Mouse (Mus musculus) brown adipose tissue, adult 24 weeks (tissue): ENCODE measurements around the gene Psmb9. TPM values are rescaled to one million over a fixed set of nuclear protein-coding genes. Genes with fewer than 3 reads are reported as not detected.
"Not testable (repeated sequence)": the region's sequence is repeated elsewhere in the genome, so short reads cannot be mapped to it uniquely, and the experiment has no call there.

ENCODE experiments used
- H3K27ac ChIP-seq: fragments of 200-500 bp; replicated peaks from 2 replicates; pipeline ENCODE4 v1.5.1; 2012; ENCODE audit warnings: low read depth, mild to moderate bottlenecking, low read length
- H3K4me1 ChIP-seq: fragments of 200-500 bp; 2 replicates; pipeline ENCODE4 v1.6.1; 2012; ENCODE audit warnings: low read length, mixed read lengths; ENCODE audit not compliant: control insufficient read depth, insufficient read depth, insufficient read length
- H3K4me3 ChIP-seq: fragments of 200-500 bp; 2 replicates; pipeline ENCODE4 v1.5.1; 2012; ENCODE audit warnings: low read depth, mild to moderate bottlenecking, low read length, moderate library complexity; ENCODE audit not compliant: insufficient read depth
- polyA plus RNA-seq: library from polyadenylated mRNA; stranded (reverse); fragments of >200 nt; gene quantifications from 2 replicates; pipeline ENCODE4 v1.2.4, GENCODE M21; 2012; ENCODE audit not compliant: missing spikeins, insufficient read depth, insufficient read length

The Psmb9 gene
- polyA plus RNA-seq, 1 experiment: 34.6 TPM

DNA sequence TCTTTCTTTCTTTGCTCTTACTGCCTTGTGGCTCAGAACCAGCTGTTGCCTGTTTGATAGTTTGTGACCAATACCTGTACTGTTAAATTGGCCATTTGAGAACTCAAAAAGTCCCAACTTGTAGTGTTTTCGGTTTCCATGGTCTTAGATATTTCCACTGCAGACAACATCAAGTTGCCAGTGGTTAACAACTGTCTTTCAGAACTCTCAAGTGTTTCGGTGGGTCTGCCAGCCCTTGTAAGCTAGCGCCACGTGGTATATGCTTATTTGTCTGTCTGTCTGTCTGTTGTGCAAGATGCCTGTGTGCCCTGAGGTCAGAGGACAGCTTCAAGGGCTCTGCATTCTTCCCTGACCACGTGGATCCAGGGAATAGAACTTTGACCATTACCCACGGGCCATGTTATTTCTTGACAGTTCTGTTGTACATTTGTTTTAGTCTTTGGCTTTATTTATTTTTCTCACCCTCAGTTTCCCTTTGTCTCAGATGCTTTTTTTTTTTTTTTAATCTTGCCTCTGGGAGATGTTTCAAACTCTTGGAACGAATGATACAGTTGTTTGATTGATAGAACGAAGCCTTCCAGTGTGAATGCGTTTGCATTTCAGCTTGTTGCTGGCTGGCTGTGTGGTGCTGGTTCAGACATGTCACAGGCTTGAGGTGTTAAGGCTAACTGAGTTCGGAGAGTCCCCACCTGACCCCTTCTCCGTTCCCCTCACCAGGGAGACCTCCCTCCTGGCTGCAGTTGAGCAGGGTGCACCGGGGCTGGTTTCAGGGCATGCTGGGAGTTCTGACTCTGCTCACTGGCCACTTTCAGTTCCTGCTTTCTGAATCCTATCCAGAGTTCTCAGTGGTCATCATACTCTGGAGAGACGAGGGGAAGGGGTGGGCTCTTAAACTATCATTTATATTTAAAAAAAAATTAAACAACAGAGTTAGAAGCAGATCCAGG, 7.4 kb downstream of the Psmb9 start:
- no peak overlapping the region for H3K27ac ChIP-seq
- no peak overlapping the region for H3K4me3 ChIP-seq
- H3K4me1 ChIP-seq: no peaks in the 10 kb centered on the region

DNA sequence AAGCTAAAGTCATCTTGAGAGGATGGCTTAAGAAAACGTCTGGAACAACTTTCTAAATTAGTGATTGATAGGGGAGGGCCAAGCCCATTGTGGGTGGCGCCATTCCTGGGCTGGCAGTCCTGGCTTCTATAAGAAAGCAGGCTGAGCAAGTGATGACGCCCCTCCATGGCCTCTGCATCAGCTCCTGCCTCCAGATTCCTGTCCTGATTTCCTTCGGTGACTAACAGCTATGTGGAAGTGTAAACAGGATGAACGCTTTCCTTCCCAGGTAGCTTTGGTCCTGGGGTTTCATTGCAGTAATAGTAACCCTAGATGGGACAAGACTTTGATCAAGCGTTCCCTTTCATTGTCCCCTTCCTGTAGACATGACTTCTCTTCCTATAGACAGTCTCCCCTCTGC, 8.5 kb downstream of the Psmb9 start:
- H3K27ac ChIP-seq: no peak overlapping the region
- H3K4me1 ChIP-seq: no peaks in the 10 kb centered on the region

DNA sequence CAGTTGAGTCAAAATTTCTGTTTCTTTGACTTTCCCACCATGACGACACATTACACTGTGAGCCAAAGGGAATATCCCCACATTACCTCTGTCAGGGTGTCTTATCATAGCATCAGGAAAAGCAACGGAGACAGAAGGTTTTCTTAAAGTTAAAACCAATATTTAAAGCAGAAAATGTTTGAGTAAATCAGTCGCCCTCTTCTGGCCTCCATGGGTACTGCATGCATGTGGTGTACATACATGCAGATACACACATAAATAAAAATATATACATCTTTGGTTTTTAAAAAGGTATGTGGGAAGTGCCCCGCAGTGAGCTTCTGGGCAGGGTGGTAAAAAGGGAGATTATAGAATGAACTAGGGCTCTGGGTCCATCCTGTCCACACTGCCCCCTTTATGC, 10.4 kb downstream of the Psmb9 start:
- no peak overlapping the region for H3K4me3 ChIP-seq
- no peaks in the 10 kb centered on the region for H3K4me1 ChIP-seq
- H3K27ac ChIP-seq: no peak overlapping the region

More for the DNA sequence above, 8.5 kb downstream of the Psmb9 start:
- no peak overlapping the region for H3K4me3 ChIP-seq

DNA sequence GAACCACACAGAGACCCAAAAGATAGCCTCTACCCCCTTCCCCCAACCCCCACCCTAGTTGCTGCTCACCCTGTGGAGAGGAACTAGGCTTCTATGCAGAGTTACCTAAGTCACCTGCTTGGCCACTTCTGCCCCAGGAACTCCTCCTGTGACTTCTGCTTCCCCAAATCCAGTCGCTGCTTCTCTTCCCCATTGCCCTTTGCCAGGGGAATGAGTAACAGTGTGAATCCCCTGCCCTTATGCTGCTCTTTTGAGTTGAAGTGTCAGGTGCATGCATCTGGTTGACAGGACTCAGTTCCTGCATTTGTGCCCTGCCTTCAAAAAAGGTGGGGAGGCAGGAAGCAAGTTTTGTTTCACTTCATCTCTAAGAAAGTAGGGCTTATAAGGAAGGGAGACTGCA, 13.5 kb downstream of the Psmb9 start:
- Histone ChIP-seq H3K4me1 (no peaks in the 10 kb centered on the region), H3K4me3 (no peak overlapping the region), H3K27ac (no peak overlapping the region)

DNA sequence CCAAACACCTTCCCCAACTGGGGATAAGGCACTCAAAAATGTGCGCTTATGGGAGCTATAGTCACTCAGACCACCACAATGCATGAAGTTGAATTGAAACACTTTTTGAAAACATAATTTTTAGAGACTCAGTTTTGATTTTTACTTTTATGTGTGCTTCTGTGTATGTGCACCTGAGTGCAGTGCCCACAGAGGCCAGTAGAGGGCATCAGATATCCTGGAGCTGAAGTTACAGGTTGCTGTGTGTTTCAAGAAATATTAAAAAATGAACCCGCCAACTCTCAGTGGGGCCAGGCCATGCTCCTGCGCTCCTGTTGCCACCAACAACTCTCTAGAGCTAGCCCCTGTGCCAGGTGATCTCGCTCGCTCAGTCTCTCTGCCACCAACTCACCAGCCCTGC, 15.0 kb downstream of the Psmb9 start:
- no peak overlapping the region for H3K27ac ChIP-seq
- no peaks in the 10 kb centered on the region for H3K4me1 ChIP-seq
- H3K4me3 ChIP-seq: no peak overlapping the region

DNA sequence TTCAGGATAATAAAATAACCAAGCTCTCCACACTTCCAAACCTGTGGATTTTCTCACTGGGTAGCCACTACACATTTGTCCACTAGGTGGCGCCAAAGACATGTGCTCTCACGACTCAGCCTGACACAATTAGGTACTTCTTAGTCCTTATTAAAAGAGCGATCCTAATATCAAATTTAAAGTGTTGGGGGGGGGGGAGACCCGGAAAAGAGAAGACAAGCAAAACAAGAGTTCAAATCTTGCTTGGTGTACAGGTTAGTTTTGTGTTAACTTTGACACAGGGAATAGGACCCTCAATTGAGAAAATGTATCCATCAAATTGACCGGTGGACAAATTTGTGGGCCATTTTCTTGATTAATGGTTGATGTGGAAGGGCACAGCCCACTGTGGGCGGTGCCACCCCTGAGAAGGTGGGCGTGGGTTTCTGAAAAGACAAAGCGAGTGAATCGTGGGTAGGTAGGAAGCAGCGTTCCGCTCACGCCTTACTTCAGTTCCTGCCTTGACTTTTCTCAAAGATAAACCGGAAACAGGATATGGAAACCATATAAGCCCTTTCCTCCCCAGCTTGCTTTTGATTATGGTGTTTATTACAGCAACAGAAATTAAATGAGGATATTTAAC, 16.6 kb downstream of the Psmb9 start:
- Histone ChIP-seq H3K4me1 (no peaks in the 10 kb centered on the region), H3K27ac (peak overlapping the region; percentile 20; the same call in 1 of the 2 replicates), H3K4me3 (peak overlapping the region; percentile 39)

DNA sequence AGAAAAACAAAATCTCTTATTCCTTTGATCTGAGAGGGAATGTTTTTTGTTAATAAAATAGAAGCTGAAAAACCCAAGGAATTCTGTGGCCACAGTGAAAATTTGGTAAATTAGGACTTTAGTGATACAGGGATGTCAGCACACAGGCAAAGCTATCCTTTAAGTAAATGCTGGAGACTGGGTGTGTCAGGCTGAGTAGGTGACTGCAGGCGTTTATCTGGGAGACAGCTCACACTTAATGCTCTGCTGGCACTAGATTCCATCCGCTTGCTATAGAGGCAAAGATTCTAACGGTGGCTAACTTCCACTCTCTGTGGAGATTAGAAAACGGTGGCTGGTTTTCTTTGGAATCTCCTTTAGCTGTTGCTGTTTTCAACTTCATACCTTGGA, 17.1 kb downstream of the Psmb9 start:
- Histone ChIP-seq H3K27ac (no peak overlapping the region), H3K4me1 (no peaks in the 10 kb centered on the region), H3K4me3 (no peak overlapping the region)

DNA sequence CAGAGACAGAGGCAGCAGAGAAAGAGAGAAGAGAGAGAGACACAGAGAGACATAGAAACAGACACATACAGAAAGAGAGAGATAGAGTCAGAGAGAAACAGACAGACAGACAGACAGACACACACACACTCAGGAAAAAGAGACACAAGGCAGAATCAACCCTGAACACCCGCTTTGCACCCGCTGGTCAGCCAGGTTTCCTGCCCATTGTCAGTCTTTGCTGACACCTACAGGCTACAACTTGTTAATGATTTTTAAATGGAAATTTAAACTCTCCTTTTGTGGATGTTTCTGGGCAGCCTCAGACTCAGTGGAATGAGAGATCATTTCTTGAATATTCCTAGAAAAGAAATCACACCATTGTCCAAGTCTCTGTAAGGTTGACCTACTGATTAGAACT, 18.3 kb downstream of the Psmb9 start:
- no peaks in the 10 kb centered on the region for H3K4me1 ChIP-seq
- H3K27ac ChIP-seq: no peak overlapping the region
- H3K4me3 ChIP-seq: no peak overlapping the region

DNA sequence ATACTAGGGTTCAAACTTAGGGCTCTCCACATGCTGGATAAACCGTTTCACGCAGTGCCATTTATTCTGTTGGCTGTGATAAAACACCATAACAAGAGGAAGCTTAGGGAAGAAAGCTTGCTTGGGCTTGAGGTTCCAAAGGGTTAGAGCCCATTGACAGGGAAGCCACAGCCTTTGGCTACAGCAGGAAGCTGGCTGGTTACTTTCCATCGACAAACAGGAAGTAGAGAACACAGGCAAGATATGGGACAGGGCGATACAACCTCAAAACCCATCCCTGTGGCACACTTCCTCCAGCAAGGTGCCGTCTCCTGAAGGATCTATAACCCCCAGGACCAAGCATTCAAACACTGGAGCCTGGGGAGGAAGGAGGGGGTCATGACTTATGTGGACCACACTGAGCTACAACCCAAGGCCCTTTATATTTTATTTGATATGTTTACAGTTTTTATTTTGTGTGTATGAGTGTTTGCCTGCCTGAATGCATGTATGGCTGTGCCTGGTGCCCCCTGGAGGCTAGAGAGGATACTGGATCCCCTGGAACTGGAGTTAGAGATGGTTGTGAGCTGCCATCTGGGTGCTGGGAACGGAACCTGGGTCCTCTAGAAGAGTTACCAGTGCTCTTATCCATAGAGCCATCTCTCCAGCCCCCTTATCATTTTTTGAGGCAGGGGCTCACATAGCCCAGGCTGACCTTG, 22.4 kb downstream of the Psmb9 start:
- H3K4me3 ChIP-seq: no peak overlapping the region
- H3K27ac ChIP-seq: no peak overlapping the region
- no peaks in the 10 kb centered on the region for H3K4me1 ChIP-seq

DNA sequence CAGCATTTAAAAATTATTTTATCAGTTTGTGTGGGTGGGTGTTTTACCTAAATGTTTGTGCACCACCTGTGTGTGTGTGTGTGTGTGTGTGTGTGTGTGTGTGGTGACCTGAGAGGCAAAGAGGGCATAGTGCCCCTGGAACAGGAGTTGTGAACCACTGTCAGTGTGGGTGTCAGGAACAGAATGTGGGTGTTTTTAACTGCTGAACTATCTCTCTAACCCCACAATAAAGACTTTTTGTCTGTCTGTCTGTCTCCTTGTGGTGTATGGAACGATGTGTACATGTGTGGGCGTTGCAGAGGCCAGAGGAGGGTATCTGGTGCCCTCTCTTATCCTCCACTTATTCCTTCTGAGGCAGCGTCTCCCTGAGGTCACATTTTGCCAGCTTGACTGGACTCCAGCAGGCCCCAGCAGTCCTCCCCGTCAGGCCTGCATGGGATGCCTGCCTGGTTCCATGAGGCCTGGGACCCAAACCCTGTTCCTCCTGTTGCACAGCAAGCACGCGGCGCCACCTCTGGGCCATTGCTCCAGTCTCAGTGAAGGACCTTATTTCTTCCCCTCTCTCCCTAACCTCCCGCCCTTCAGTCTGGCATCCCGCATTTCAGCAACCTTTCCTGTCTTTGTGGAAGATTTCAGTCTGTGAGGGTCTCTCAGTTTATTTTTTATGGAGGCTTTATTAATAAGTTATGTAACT, 23.2 kb downstream of the Psmb9 start:
- no peak overlapping the region for H3K27ac ChIP-seq
- no peaks in the 10 kb centered on the region for H3K4me1 ChIP-seq
- no peak overlapping the region for H3K4me3 ChIP-seq

DNA sequence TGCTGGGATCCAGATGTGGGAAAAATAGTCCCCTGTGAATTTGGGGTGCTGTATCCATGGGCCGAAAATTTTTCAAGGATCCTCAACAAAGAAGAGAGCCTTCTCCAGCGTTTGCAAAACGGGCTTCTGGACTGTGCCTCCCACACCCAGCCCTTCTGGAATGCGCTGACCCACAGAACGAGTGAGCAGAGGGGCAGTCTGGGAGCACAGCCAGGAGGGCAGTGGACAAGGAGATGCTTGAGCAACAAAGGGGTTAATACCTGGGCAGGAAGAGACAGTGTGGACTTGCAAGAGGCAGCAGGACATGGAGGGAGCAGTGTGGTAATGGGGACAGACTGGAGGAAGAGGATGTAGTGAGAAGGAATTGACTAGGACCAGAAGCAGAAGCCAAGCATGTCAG, 32.0 kb downstream of the Psmb9 start:
- no peaks in the 10 kb centered on the region for H3K4me1 ChIP-seq
- H3K4me3 ChIP-seq: no peak overlapping the region
- no peak overlapping the region for H3K27ac ChIP-seq

DNA sequence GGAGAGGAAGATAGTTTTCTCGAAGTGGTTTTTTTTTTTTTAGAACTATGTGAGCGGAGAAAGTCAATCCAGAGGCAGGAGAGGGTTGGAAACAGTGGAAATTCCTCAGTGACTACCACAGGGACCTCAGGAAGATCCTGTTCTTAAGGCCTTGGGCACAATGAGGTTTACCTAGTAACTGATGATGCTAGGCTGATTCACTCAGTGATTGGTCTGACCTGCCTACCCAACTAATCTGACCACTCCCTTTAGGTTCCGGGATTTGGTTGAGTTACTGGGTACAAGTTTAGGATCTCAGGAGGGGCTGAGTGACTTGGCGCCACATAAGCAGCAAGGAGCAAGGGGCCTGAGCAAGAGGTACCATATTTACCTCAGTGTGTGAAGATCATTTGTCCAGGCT, 34.6 kb downstream of the Psmb9 start, which contains the start of gene H2-DMb1:
H2-DMb1 (plus strand) TSS at position 150 of the 400 bp plus-strand sequence.
- H3K27ac ChIP-seq: peak within 1 kb of the TSS; percentile 29; the same call in 1 of the 2 replicates
- no peaks in the 10 kb centered on the region for H3K4me1 ChIP-seq
- peak within 1 kb of the TSS; percentile 43 for H3K4me3 ChIP-seq

DNA sequence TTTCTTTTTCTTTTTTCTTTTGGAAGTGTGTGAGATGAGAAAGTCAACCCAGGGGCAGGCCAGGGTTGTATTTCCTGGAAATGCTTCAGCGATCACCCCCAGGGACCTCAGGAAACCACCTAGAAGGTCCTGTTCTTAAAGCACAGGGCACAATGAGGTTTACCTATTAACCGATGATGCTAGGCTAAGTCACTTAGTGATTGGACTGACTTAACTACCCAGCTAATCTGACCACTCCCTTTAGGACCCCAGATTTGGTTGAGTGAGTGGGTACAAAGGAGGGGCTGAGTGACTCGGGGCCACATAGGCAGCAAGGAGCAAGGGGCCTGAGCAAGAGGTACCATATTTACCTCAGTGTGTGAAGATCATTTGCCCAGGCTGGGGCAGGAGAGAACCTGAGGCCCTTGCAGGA, 42.6 kb downstream of the Psmb9 start:
- Histone ChIP-seq H3K4me3 (no peak overlapping the region), H3K4me1 (no peaks in the 10 kb centered on the region), H3K27ac (no peak overlapping the region)

DNA sequence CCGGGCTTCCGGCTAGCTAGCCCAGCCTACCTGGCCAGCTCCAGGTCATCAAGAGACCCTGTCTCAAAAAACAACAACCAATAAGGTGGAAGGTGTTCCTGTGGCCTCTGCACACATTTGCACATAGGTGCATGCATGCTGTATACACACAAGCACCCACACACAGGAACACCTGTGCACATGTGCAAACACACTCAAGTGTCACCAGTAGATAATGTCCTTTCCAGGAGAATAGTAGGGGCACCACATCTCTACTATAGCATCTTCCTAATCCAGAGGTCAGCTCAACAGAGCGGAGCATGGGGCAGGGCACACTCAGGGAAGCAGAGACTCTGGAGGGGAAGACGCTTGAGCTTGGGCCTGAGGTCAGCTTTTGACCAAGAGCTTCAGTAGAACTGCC, 43.3 kb downstream of the Psmb9 start:
- H3K27ac ChIP-seq, H3K4me3 ChIP-seq: not testable (repeated sequence)

DNA sequence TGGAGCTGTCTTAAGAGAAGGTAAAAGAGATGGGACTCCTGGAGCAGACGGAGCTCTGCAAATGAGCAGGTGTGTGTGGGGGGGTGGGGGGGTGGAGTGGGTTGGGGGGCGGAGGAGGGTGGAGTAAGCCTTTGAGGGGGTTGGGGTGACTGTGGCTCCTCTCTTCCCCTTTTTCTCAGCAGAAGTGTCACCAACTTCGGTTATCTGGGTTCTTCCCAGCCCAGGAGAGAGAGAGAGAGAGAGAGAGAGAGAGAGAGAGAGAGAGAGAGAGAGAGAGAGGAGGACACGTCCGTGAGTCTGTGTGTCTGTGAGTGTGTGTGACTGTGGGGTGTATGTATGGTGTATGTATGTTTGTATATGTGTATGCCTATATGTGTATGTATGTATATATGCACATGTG, 44.1 kb downstream of the Psmb9 start:
- H3K27ac ChIP-seq: no peak overlapping the region
- H3K4me3 ChIP-seq: peak overlapping the region; percentile 11; the same call in 1 of the 2 replicates
- H3K4me1 ChIP-seq: no peaks in the 10 kb centered on the region

More for the DNA sequence above, 43.3 kb downstream of the Psmb9 start:
- not testable (repeated sequence) for H3K4me1 ChIP-seq
